Mouse (Mus musculus) Patski (cell line): ENCODE results near the gene Pi4k2b. TPM values are rescaled to one million over a fixed set of nuclear protein-coding genes. Genes with fewer than 3 reads are reported as not detected.

Experiments used
- ATAC-seq: fragments of 100-300 bp; one replicate; pipeline ENCODE4 v1.8.0; 2021
- CTCF ChIA-PET: fragments of 350-600 bp; sonication (Branson Sonifier 250); formaldehyde crosslinking; loops from one replicate; lab custom pipeline; 2022; ENCODE audit warnings: inconsistent platforms; lab: Charles Lee
- POLR2A ChIA-PET: fragments of 350-600 bp; sonication (Branson Sonifier 250); formaldehyde crosslinking; loops from one replicate; lab custom pipeline; 2022; ENCODE audit warnings: antibody characterized with exemption, inconsistent platforms; lab: Charles Lee
- DNase-seq: peaks from one replicate; pipeline ENCODE4 v3.0.0-alpha.2; 2011; ENCODE audit warnings: low read depth, low spot score
- H3K27me3 ChIP-seq: fragments of 371-371 bp; one replicate; pipeline ENCODE4 v1.5.1; 2021
- CTCF ChIP-seq: fragments of 100-300 bp; IDR thresholded peaks from one replicate; pipeline ENCODE4 v1.5.1; 2021
- in situ Hi-C: fragments of 300-500 bp; cut with MboI; formaldehyde crosslinking; loops from 3 replicates; pipeline ENCODE4 v1.11.1; 2018; ENCODE audit warnings: low pct_unique_long_range_greater_than_20kb, mixed read lengths
- polyA plus RNA-seq: library from polyadenylated mRNA; unstranded; gene quantifications from one replicate; pipeline ENCODE4 v1.2.3, GENCODE M21; 2021

Pi4k2b gene
- polyA plus RNA-seq, 1 experiment from 2014 or later: 22.3 TPM

- in situ Hi-C loops: no loop called here
- H3K27me3 ChIP-seq: no peaks in the 10 kb centered on the region
- TF ChIP-seq CTCF: peak; percentile 88
- peak; percentile 89 for ATAC-seq
- POLR2A ChIA-PET: interaction anchor here (0.8 kb wide), 1 partner anchor 130 kb away, joined by 3 read pairs; no protein-coding TSS in a partner anchor
- CTCF ChIA-PET: interaction anchor here (1.5 kb wide), 1 partner anchor 9 kb away, joined by 4 read pairs; no protein-coding TSS in a partner anchor
- DNase-seq: peak; percentile 51
These were observed 41.3 kb downstream of the Pi4k2b start for GRCm38 (mm10) chr5:52782523-52783250.

GRCm38 (mm10) chr5:52783251-52783620 lies 41.9 kb downstream of the Pi4k2b start:
- POLR2A ChIA-PET: interaction anchor here (0.8 kb wide), 1 partner anchor 131 kb away, joined by 3 read pairs; no protein-coding TSS in a partner anchor
- TF ChIP-seq CTCF: no peak
- DNase-seq (no peak), ATAC-seq (peak; percentile 34)
- in situ Hi-C loops: no loop called here
- H3K27me3 ChIP-seq: no peaks in the 10 kb centered on the region
- CTCF ChIA-PET: interaction anchor here (1.5 kb wide), 1 partner anchor 10 kb away, joined by 4 read pairs; no protein-coding TSS in a partner anchor

- TF ChIP-seq CTCF: no peak
- no peaks in the 10 kb centered on the region for H3K27me3 ChIP-seq
- in situ Hi-C loops: no loop called here
- CTCF ChIA-PET: interaction anchor here (0.5 kb wide), 1 partner anchor 19 kb away, joined by 3 read pairs; no protein-coding TSS in a partner anchor
- ATAC-seq (no peak), DNase-seq (no peak)
- POLR2A ChIA-PET: no interaction called here
These were observed 42.6 kb downstream of the Pi4k2b start for GRCm38 (mm10) chr5:52783957-52784356.

GRCm38 (mm10) chr5:52786556-52787322 lies 45.4 kb downstream of the Pi4k2b start:
- ChIA-PET CTCF (interaction anchor here (1.0 to 1.6 kb wide), 2 partner anchors 33 to 53 kb away, joined by 3 read pairs; no protein-coding TSS in a partner anchor), POLR2A (no interaction called here)
- H3K27me3 ChIP-seq: no peaks in the 10 kb centered on the region
- no peak for TF ChIP-seq CTCF
- DNase-seq (peak; percentile 28), ATAC-seq (peak; percentile 32)
- in situ Hi-C loops: no loop called here

- no peaks in the 10 kb centered on the region for H3K27me3 ChIP-seq
- POLR2A ChIA-PET: no interaction called here
- no peak for ATAC-seq
- in situ Hi-C loops: no loop called here
- CTCF ChIA-PET: interaction anchor here (1.0 to 1.4 kb wide), 2 partner anchors 9 to 12 kb away, joined by 3 to 4 read pairs; no protein-coding TSS in a partner anchor
- TF ChIP-seq CTCF: no peak
- DNase-seq: no peak
These were observed 51.9 kb downstream of the Pi4k2b start for GRCm38 (mm10) chr5:52793230-52793629.

- in situ Hi-C loops: no loop called here
- H3K27me3 ChIP-seq: no peaks in the 10 kb centered on the region
- no peak for TF ChIP-seq CTCF
- ATAC-seq (peak; percentile 68), DNase-seq (peak; percentile 39)
- CTCF ChIA-PET: interaction anchor here (0.7 to 1.4 kb wide), 2 partner anchors 8 to 29 kb away, joined by 3 read pairs; no protein-coding TSS in a partner anchor
- POLR2A ChIA-PET: no interaction called here
These were observed 52.7 kb downstream of the Pi4k2b start for GRCm38 (mm10) chr5:52794109-52794508.

- DNase-seq (no peak), ATAC-seq (no peak)
- CTCF ChIA-PET: no interaction called here
- no peaks in the 10 kb centered on the region for H3K27me3 ChIP-seq
- in situ Hi-C loops: no loop called here
- POLR2A ChIA-PET: no interaction called here
- no peak for TF ChIP-seq CTCF
These were observed 58.1 kb downstream of the Pi4k2b start for GRCm38 (mm10) chr5:52799274-52799985.

- ChIA-PET CTCF (interaction anchor here (1.6 to 3.4 kb wide), 3 partner anchors 9 to 15 kb away, joined by 4 to 13 read pairs (median 8); no protein-coding TSS in a partner anchor), POLR2A (no interaction called here)
- no peak for TF ChIP-seq CTCF
- ATAC-seq: no peak
- in situ Hi-C loops: no loop called here
- H3K27me3 ChIP-seq: no peaks in the 10 kb centered on the region
- no peak for DNase-seq
These were observed 64.4 kb downstream of the Pi4k2b start for GRCm38 (mm10) chr5:52805801-52806200.

- CTCF ChIA-PET: interaction anchor here (1.0 to 3.4 kb wide), 2 partner anchors 15 to 18 kb away, joined by 3 to 13 read pairs; no protein-coding TSS in a partner anchor
- DNase-seq (no peak), ATAC-seq (no peak)
- no peaks in the 10 kb centered on the region for H3K27me3 ChIP-seq
- in situ Hi-C loops: no loop called here
- POLR2A ChIA-PET: no interaction called here
- no peak for TF ChIP-seq CTCF
These were observed 65.0 kb downstream of the Pi4k2b start for GRCm38 (mm10) chr5:52806349-52806748.

GRCm38 (mm10) chr5:52807030-52807429 lies 65.7 kb downstream of the Pi4k2b start:
- ChIA-PET CTCF (interaction anchor here (1.0 kb wide), 1 partner anchor 17 kb away, joined by 3 read pairs; no protein-coding TSS in a partner anchor), POLR2A (interaction anchor here (0.7 kb wide), 1 partner anchor 44 kb away, joined by 5 read pairs; no protein-coding TSS in a partner anchor)
- no peak for TF ChIP-seq CTCF
- ATAC-seq (no peak), DNase-seq (no peak)
- H3K27me3 ChIP-seq: no peaks in the 10 kb centered on the region
- in situ Hi-C loops: no loop called here
